Mouse (Mus musculus) kidney, adult 2 months (tissue): ENCODE measurements around the gene Dock2. TPM values are rescaled to one million over a fixed set of nuclear protein-coding genes. Genes with fewer than 3 reads are reported as not detected.

ENCODE experiments used
- DNase-seq: peaks from one replicate; pipeline ENCODE4 v3.0.0; 2021
- H3K27ac ChIP-seq: fragments of 200-500 bp; 2 replicates; pipeline ENCODE4 v1.5.1; 2012; ENCODE audit warnings: low read depth, low read length, control low read depth, inconsistent platforms; ENCODE audit not compliant: insufficient read depth
- H3K27me3 ChIP-seq: fragments of 200-500 bp; replicated peaks from 2 replicates; pipeline ENCODE4 v1.6.1; 2012; ENCODE audit warnings: mild to moderate bottlenecking, moderate library complexity, low read length, inconsistent platforms; ENCODE audit not compliant: control insufficient read depth, insufficient read depth
- H3K36me3 ChIP-seq: fragments of 200-500 bp; 2 replicates; pipeline ENCODE4 v1.6.1; 2012; ENCODE audit warnings: mild to moderate bottlenecking, moderate library complexity, low read length, inconsistent platforms; ENCODE audit not compliant: control insufficient read depth, insufficient read depth
- H3K4me1 ChIP-seq: fragments of 200-500 bp; 2 replicates; pipeline ENCODE4 v1.6.1; 2011; ENCODE audit warnings: low read length; ENCODE audit not compliant: control insufficient read depth, insufficient read depth
- H3K4me3 ChIP-seq: fragments of 200-500 bp; 2 replicates; pipeline ENCODE4 v1.5.1; 2011; ENCODE audit warnings: mild to moderate bottlenecking, low read depth, low read length, control low read depth; ENCODE audit not compliant: insufficient read depth
- CTCF ChIP-seq: fragments of 200-500 bp; conservative IDR thresholded peaks from 2 replicates; pipeline ENCODE4 v1.5.1; 2011; ENCODE audit warnings: low read depth, mild to moderate bottlenecking, control low read depth, low read length, moderate library complexity, mixed read lengths; ENCODE audit not compliant: insufficient read depth, insufficient read length
- POLR2A ChIP-seq: fragments of 200-500 bp; IDR thresholded peaks from one replicate; pipeline ENCODE4 v1.6.1; 2011; ENCODE audit warnings: low read depth, low read length, control low read depth
- WGBS: fragments of 180-500 bp; shearing (Covaris S2); methylation state at CpG from one replicate; pipeline ENCODE4 v1.1.7; 2018; 5-methylcytosine and 5-hydroxymethylcytosine counted together
- polyA plus RNA-seq: library from polyadenylated mRNA; depleted of rRNA; stranded (reverse); fragments of >200 nt; gene quantifications from 2 replicates; pipeline ENCODE4 v1.2.3, GENCODE M21; 2012

The Dock2 gene
- polyA plus RNA-seq, 1 experiment, result 2.8 TPM

DNA sequence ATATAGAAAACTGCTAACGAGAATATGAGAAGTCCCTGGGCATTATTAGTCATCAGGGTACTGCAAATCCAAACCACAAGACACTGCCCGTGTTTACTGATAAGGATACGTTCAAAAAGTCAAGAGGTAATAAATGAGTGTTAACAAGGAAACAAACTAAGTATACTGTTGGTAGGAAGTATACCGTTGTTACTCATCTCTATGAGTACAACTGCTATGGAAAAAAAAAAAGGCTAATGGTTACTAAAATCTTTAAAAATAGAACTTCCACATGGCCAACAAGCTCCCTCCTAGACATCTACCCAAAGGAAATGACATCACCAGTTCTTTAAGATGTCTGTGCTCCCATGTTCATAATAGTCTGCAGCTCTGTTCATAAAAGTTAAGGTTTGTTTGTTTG is 46.5 kb downstream of the Dock2 start:
- TF ChIP-seq POLR2A, result no peak
- no peak for TF ChIP-seq CTCF
- Histone ChIP-seq H3K36me3 (no peaks in the 10 kb centered on the region), H3K4me1 (no peaks in the 10 kb centered on the region), H3K4me3 (no peak overlapping the region), H3K27me3 (no peaks in the 10 kb centered on the region), H3K27ac (no peak overlapping the region)
- WGBS, result 80% methylated on average over 4 of the region's 4 CpGs
- DNase-seq, result no peak

DNA sequence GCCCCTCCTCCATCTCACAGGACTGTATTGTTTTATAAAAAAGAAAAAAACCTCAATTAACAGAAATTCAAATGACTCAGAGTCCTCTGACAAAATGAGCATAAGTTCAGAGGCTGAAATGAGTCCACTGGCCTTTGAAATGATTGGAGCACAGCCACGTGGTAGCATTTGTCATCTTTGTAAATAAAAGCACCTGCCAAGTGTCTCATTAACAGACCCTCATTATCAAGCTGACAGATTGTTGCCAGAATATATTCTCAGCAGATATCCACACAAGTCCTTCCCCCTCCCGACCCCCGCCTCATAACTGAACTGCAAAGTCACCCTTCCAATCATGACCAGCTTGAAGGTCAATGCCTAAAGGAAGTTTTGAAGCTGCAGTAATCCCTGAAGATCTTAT is 49.7 kb downstream of the Dock2 start:
- TF ChIP-seq CTCF (no peak), POLR2A (no peak)
- Histone ChIP-seq H3K27me3 (no peaks in the 10 kb centered on the region), H3K4me1 (no peaks in the 10 kb centered on the region), H3K27ac (no peak overlapping the region), H3K4me3 (no peak overlapping the region), H3K36me3 (no peaks in the 10 kb centered on the region)
- no peak for DNase-seq
- WGBS, result 57% methylated on average over 3 of the region's 3 CpGs

DNA sequence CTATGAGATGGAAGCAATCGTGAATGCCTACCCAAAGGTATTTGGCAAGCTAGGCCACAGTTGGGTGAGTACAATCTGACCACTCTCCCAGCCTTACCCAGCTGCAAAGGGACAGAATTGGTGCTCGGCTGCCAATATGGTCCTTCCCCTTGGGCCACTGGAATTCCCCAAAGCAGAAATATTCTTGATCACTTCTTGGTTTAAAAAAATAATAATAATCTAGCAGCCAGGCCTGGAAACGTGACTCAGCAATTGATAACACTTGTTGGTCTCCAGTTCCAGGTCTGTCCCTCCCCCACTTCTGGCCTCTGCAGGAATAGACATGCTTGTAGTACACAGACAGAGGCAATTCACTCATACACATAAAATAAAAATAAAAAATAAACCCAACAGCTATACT is 56.2 kb downstream of the Dock2 start:
- Histone ChIP-seq H3K27me3 (no peaks in the 10 kb centered on the region), H3K4me3 (no peak overlapping the region), H3K4me1 (no peaks in the 10 kb centered on the region), H3K27ac (no peak overlapping the region), H3K36me3 (no peaks in the 10 kb centered on the region)
- no peak for TF ChIP-seq CTCF
- no peak for TF ChIP-seq POLR2A
- DNase-seq, result no peak
- WGBS, result 77% methylated on average over 3 of the region's 3 CpGs

DNA sequence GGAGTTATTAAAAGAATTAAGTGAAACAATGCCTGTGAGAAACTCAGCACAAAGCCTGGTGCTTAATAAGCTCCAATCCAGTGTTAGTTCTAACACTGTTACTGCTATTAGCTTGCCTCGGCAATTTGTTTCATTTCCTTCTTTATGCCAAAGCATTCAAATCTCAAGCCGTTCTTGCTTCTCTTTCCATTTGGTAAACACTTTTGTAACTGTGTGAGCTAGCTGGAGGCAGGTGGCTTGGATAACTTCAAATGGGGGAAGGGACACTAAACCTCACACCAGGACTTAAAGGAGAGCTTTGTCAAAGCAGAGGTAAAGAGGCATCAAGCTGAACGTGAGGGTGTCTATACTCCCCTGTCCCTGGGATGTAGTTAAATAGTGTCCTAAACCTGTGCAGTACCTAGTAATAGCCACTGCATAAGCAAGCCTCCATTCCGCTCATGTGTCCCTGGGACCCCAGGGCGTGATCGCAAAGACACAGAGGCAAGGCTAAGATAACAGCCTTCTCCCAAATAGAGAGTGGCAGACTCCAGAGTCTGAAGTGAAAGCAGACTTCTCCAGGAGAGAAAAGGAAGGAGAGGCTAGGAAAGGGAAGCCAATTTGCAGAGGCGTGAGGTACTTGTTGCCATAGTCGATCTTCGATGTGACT is 56.9 kb downstream of the Dock2 start:
- H3K4me1 ChIP-seq, result no peaks in the 10 kb centered on the region
- H3K36me3 ChIP-seq, result no peaks in the 10 kb centered on the region
- no peak overlapping the region for H3K4me3 ChIP-seq
- no peak for DNase-seq
- no peaks in the 10 kb centered on the region for H3K27me3 ChIP-seq
- H3K27ac ChIP-seq, result no peak overlapping the region
- no peak for TF ChIP-seq POLR2A
- no peak for TF ChIP-seq CTCF
- 79% methylated on average over 9 of the region's 9 CpGs for WGBS

DNA sequence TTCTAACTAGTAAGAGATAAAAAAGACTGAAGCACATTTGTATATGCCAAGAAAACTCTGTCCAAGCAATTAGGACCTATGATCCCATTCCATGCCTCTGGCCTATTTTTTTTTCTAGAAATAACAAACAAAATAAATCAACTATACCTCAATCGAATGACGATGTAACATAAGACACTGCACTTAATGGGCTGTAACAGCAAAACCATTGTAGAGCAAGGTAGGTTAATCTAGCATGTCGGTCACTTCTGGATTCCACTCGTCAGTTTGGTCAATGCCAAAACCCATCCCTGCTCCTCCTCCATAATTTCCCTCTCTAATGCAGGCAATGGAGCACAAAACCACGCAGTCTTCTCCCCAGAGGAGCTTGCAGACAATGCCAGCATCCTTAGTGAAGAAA is 70.3 kb downstream of the Dock2 start:
- whole genome bisulfite sequencing, result 35% methylated on average over 5 of the region's 5 CpGs
- no peak for DNase-seq
- TF ChIP-seq POLR2A (no peak), CTCF (no peak)
- H3K4me3 ChIP-seq, result no peak overlapping the region
- no peaks in the 10 kb centered on the region for H3K27me3 ChIP-seq
- H3K27ac ChIP-seq, result no peak overlapping the region
- no peaks in the 10 kb centered on the region for H3K36me3 ChIP-seq
- H3K4me1 ChIP-seq, result no peaks in the 10 kb centered on the region

DNA sequence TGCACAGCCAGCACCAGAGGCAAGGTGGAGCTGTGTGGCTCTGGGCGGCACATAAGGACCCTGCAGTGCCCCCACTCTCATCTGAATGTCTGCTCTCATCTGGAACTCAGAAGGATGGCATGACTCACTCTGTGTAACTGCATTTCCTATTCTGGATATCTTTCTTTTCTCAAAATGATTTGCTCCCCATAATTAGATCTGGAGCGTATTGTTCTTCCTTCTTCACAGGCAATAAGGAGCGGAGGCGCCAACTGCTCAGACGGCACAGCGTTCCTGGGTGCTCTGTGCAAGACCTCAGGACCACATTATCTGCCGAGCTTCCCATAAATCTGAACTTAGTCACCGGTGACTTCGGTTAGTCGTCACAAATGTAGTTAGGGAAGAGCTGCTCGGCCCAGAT is 75.4 kb downstream of the Dock2 start:
- no peak for TF ChIP-seq CTCF
- TF ChIP-seq POLR2A, result no peak
- H3K4me3 ChIP-seq, result no peak overlapping the region
- no peak overlapping the region for H3K27ac ChIP-seq
- no peaks in the 10 kb centered on the region for H3K4me1 ChIP-seq
- no peaks in the 10 kb centered on the region for H3K27me3 ChIP-seq
- no peaks in the 10 kb centered on the region for H3K36me3 ChIP-seq
- DNase-seq, result no peak
- 70% methylated on average over 11 of the region's 11 CpGs for WGBS

DNA sequence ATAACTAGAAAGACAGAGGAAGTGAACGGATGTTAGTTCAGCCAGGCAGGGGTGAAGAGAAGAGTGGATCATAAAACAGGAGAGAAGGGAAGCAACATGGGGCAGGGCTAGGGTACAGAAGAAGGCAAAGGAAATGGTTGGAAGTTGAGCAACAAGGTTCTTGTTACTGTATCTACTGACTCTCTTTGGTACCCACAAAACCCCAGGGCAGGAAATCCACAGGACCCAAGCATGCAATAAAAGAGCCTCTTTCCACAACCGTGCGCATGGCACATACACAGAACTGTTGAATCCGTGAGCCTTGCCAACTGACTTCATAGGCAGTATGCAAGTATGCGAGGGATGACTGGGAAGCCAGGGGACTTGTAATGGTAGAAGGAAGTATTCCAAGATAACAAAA is 76.3 kb downstream of the Dock2 start:
- Histone ChIP-seq H3K27me3 (no peaks in the 10 kb centered on the region), H3K36me3 (no peaks in the 10 kb centered on the region), H3K4me3 (no peak overlapping the region), H3K27ac (no peak overlapping the region), H3K4me1 (no peaks in the 10 kb centered on the region)
- 82% methylated on average over 5 of the region's 5 CpGs for WGBS
- TF ChIP-seq CTCF (no peak), POLR2A (no peak)
- no peak for DNase-seq
